Mouse (Mus musculus) bone marrow, adult 2 months (tissue): ENCODE measurements around the gene Dnah5.

ENCODE experiments used
- CTCF ChIP-seq: fragments of 200-500 bp; IDR thresholded peaks from 2 replicates; pipeline ENCODE4 v1.5.1; 2011; ENCODE audit warnings: low read length, control low read depth; ENCODE audit not compliant: control insufficient read depth, insufficient read depth
- POLR2A ChIP-seq: fragments of 200-500 bp; IDR thresholded peaks from 2 replicates; pipeline ENCODE4 v1.6.1; 2011; ENCODE audit warnings: low read depth, mild to moderate bottlenecking, control low read depth, low read length, borderline replicate concordance; ENCODE audit not compliant: control insufficient read depth

GRCm38 (mm10) chr15:28203111-28204075 is at the start of gene Dnah5:
- TF ChIP-seq CTCF (no peak), POLR2A (no peak)
